Comparison of ENCODE assay signal across 8 mouse cellular contexts in genomic region chr8:119394524-119395026, GRCm38 (mm10). TPM values are rescaled to one million over a fixed set of nuclear protein-coding genes. Genes with fewer than 3 reads are reported as not detected.
DNase-seq lines count a peak whose midpoint lies in the region; ATAC-seq lines count a peak whose summit lies in the region.

Mlycd (plus strand) TSS chr8:119394878.

- 2% methylated on average over 39 of the region's 44 CpGs for WGBS in hindbrain, embryonic 14.5 days

- no peaks in the 10 kb centered on the region for H3K27me3 ChIP-seq in hindbrain, embryonic 14.5 days (ENCODE audit: control insufficient read depth, insufficient read depth, low read length)

- H3K36me3 ChIP-seq in hindbrain, embryonic 14.5 days (replicated peaks; ENCODE audit: control insufficient read depth, insufficient read depth): no peaks in the 10 kb centered on the region

- peak within 1 kb of the TSS; percentile 88 for H3K27ac ChIP-seq in hindbrain, embryonic 14.5 days

- H3K4me3 ChIP-seq in hindbrain, embryonic 14.5 days (replicated peaks; ENCODE audit: low read length): peak within 1 kb of the TSS; percentile 90

- ATAC-seq in hindbrain, embryonic 14.5 days (ENCODE audit: low FRiP score): peak; percentile 94

- peak; percentile 89 for DNase-seq in R1 (ENCODE audit: low read depth, low spot score)
- peak; percentile 94 to 97 for DNase-seq in cerebellum, postnatal 25 days
- DNase-seq in frontal cortex, postnatal 25 days (ENCODE audit: low spot score in 2 of 2): peak; percentile 78 to 87
- DNase-seq in hindbrain, embryonic 14.5 days (ENCODE audit: low spot score): peak; percentile 89
- DNase-seq in left cerebral cortex, adult 11 months (ENCODE audit: low spot score): peak; percentile 81
- peak; percentile 96 to 97 for DNase-seq in lung, postnatal 4 days
- DNase-seq in retina, postnatal 7 days (ENCODE audit: low read depth, low spot score): peak; percentile 85
- DNase-seq in urinary bladder, adult 2 months (ENCODE audit: low spot score): peak; percentile 91

- peaks cover 7% of the 10 kb centered on the region for H3K4me1 ChIP-seq in hindbrain, embryonic 14.5 days (replicated peaks; ENCODE audit: control insufficient read depth, insufficient read depth, low read length)

- H3K9ac ChIP-seq in hindbrain, embryonic 14.5 days: peak within 1 kb of the TSS; percentile 94

- peak within 1 kb of the TSS; percentile 97 for H3K4me2 ChIP-seq in hindbrain, embryonic 14.5 days (replicated peaks)

- no peaks in the 10 kb centered on the region for H3K9me3 ChIP-seq in hindbrain, embryonic 14.5 days (ENCODE audit: control insufficient read depth, low read length)

RNA-seq across cellular contexts. Expression of gene Mlycd, which starts in this region (rescaled TPM):
- polyA plus RNA-seq in hindbrain, embryonic 14.5 days (2014; fragmentation: Nextera tagmentation; extraction: Ambion mirVana): 17.8 and 20.2 TPM in 2 replicates
- polyA plus RNA-seq in urinary bladder, adult 2 months (2012; rRNA removed): 21.6 and 23.2 TPM in 2 replicates

Comparison
In these comparisons a context has a peak if more than half of its experiments do, and no peak if none do; other contexts are left out.
1. Peak in every context shown above with its lines: DNase-seq, ATAC-seq, H3K4me3 ChIP-seq and H3K27ac ChIP-seq.